Mouse (Mus musculus) G1E (cell line): ENCODE measurements around the gene Tiam2. TPM values are rescaled to one million over a fixed set of nuclear protein-coding genes. Genes with fewer than 3 reads are reported as not detected.

Experiments used
- ATAC-seq: 2 replicates; pipeline ENCODE4 v1.8.0; 2016; ENCODE audit warnings: mild to moderate bottlenecking; ENCODE audit not compliant: insufficient number of reproducible peaks, poor library complexity, low FRiP score, severe bottlenecking; ENCODE audit errors: extremely low read depth
- DNase-seq: peaks from one replicate; pipeline ENCODE4 v3.0.0; 2012; ENCODE audit warnings: low spot score
- H3K27me3 ChIP-seq: 2 replicates; pipeline ENCODE4 v1.6.1; 2012; ENCODE audit warnings: mild to moderate bottlenecking, low read length, inconsistent platforms; ENCODE audit not compliant: insufficient read depth
- H3K36me3 ChIP-seq: replicated peaks from 2 replicates; pipeline ENCODE3; 2012; ENCODE audit warnings: mild to moderate bottlenecking, inconsistent platforms
- H3K4me1 ChIP-seq: 2 replicates; pipeline ENCODE4 v1.6.1; 2012; ENCODE audit warnings: low read depth, low read length, inconsistent platforms, mixed read lengths; ENCODE audit not compliant: insufficient read depth
- H3K4me3 ChIP-seq: 2 replicates; pipeline ENCODE4 v1.5.1; 2012; ENCODE audit warnings: low read depth, mild to moderate bottlenecking, inconsistent platforms, low read length, moderate library complexity, mixed read lengths
- H3K9me3 ChIP-seq: replicated peaks from 2 replicates; pipeline ENCODE4 v1.6.1; 2012; ENCODE audit warnings: inconsistent platforms
- CTCF ChIP-seq: IDR thresholded peaks from 2 replicates; pipeline ENCODE4 v1.5.1; 2012; ENCODE audit warnings: low read depth, low read length, inconsistent platforms, mixed read lengths
- GATA1 ChIP-seq: IDR thresholded peaks from 2 replicates; pipeline ENCODE4 v1.6.1; 2012; ENCODE audit warnings: borderline replicate concordance, low read length, inconsistent platforms, mixed read lengths
- GATA2 ChIP-seq: IDR thresholded peaks from 2 replicates; pipeline ENCODE4 v1.6.1; 2012; ENCODE audit warnings: low read depth, low read length, inconsistent platforms, borderline replicate concordance
- POLR2AphosphoS5 ChIP-seq: IDR thresholded peaks from 2 replicates; pipeline ENCODE4 v1.6.1; 2012; ENCODE audit warnings: low read depth, low read length, inconsistent platforms; ENCODE audit not compliant: insufficient replicate concordance
- TAL1 ChIP-seq: conservative IDR thresholded peaks from 2 replicates; pipeline ENCODE4 v1.6.1; 2012; ENCODE audit warnings: low read depth, low read length, inconsistent platforms, mixed read lengths
- polyA plus RNA-seq: library from polyadenylated mRNA; stranded (reverse); fragments of >175 nt; gene quantifications from 2 replicates; pipeline ENCODE4 v1.2.3, GENCODE M21; 2012
- total RNA-seq, 2 experiments: library from RNA; stranded (forward) in 1 of 2; stranded (reverse) in 1 of 2; fragments of 200-1000 nt in 1 of 2; fragments of >200 nt in 1 of 2; fragmentation: Nextera tagmentation in 1 of 2; gene quantifications; 2 replicates each; pipeline ENCODE4 v1.2.3; 2014 to 2017

Gene Tiam2
- total and polyA plus RNA-seq, 3 experiments: 0.49 TPM; not detected in 2

GRCm38 (mm10) chr17:3433521-3434271, 107.3 kb downstream of the Tiam2 start:
- no peaks in the 10 kb centered on the region for H3K9me3 ChIP-seq
- H3K4me1 ChIP-seq: no peaks in the 10 kb centered on the region
- ATAC-seq: no peak
- TF ChIP-seq POLR2AphosphoS5 (no peak), CTCF (no peak), GATA2 (no peak), TAL1 (no peak), GATA1 (no peak)
- peaks cover 15% of the 10 kb centered on the region for H3K27me3 ChIP-seq
- H3K36me3 ChIP-seq: no peaks in the 10 kb centered on the region
- no peak overlapping the region for H3K4me3 ChIP-seq
- DNase-seq: no peak

DNA sequence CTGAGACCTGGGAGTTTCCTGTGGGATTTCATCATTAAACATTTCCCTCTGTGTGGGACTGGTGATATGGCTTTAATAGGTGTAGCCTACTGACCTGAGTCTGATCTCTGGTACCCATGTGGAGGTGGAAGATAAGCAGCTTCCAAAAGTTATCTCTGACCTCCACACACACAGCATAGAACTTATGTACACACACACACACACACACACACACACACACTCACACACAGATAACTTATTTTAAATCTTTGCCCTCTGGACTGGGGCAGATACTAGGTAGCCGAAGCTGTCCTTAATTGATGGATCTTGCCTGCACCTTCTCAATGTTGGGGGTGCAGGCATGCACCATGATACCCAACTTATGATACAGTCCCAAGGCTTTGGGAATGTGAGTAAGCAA, 108.9 kb downstream of the Tiam2 start:
- H3K4me1 ChIP-seq: no peaks in the 10 kb centered on the region; the same call in 1 of the 2 replicates
- H3K27me3 ChIP-seq: peaks cover 15% of the 10 kb centered on the region
- no peak overlapping the region for H3K4me3 ChIP-seq
- DNase-seq (no peak), ATAC-seq (no peak)
- TF ChIP-seq POLR2AphosphoS5: no peak
- H3K36me3 ChIP-seq: no peaks in the 10 kb centered on the region
- H3K9me3 ChIP-seq: no peaks in the 10 kb centered on the region

- Histone ChIP-seq H3K9me3 (no peaks in the 10 kb centered on the region), H3K4me3 (no peak overlapping the region), H3K27me3 (peaks cover 15% of the 10 kb centered on the region), H3K4me1 (no peaks in the 10 kb centered on the region; the same call in 1 of the 2 replicates), H3K36me3 (no peaks in the 10 kb centered on the region)
- TF ChIP-seq GATA1: no peak
- no peak for TF ChIP-seq TAL1
- TF ChIP-seq CTCF: no peak
- no peak for TF ChIP-seq GATA2
- no peak for TF ChIP-seq POLR2AphosphoS5
- no peak for DNase-seq
- no peak for ATAC-seq
Observed at GRCm38 (mm10) chr17:3436841-3437515, 110.6 kb downstream of the Tiam2 start.

DNA sequence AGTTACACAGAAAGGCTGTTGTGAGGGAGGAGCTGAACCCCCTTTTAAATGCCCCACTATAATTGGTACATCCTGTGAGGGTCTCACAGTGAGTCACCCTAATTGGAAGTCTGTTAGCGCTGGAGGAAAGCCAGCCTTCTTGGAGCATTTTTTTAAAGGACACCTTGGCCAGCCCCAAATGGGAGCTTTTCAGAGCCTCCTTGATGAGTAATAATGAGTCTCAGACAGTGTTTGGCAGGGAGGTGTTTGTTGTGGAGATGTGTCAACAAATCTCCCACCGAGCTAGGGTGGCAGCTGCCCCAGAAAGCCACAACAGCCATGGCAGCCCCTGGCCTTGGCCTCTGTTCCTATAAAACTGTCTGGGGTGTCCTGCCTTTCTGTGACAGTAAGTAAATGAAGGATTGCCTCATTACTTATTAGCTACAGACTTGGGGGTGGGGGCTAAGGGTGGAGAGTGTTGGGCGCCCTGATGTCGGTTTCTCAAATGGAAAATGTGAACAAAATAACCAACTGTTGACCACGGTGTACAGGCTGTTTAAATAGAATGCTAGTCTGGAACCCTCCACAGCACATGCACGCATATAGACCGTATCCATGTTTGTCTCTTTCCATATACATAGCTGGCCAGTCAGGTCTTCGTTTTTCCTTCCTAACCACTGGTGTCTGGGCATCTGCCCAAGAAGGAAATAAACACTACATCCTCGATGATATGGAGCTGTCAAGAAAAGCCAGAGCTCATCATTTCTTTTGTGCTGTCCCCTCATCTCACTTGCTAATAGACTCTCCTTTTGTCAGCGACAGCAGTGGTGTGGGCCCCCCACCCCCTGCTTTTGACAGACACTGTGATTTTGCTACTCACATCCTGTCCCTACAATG, 116.4 kb downstream of the Tiam2 start:
- H3K36me3 ChIP-seq: no peaks in the 10 kb centered on the region
- H3K27me3 ChIP-seq: peaks cover 6% of the 10 kb centered on the region
- ATAC-seq: no peak
- no peak overlapping the region for H3K4me3 ChIP-seq
- no peaks in the 10 kb centered on the region for H3K9me3 ChIP-seq
- no peaks in the 10 kb centered on the region; the same call in 1 of the 2 replicates for H3K4me1 ChIP-seq
- no peak for TF ChIP-seq GATA1
- no peak for TF ChIP-seq POLR2AphosphoS5
- no peak for TF ChIP-seq CTCF
- TF ChIP-seq TAL1: no peak
- no peak for TF ChIP-seq GATA2
- DNase-seq: no peak

DNA sequence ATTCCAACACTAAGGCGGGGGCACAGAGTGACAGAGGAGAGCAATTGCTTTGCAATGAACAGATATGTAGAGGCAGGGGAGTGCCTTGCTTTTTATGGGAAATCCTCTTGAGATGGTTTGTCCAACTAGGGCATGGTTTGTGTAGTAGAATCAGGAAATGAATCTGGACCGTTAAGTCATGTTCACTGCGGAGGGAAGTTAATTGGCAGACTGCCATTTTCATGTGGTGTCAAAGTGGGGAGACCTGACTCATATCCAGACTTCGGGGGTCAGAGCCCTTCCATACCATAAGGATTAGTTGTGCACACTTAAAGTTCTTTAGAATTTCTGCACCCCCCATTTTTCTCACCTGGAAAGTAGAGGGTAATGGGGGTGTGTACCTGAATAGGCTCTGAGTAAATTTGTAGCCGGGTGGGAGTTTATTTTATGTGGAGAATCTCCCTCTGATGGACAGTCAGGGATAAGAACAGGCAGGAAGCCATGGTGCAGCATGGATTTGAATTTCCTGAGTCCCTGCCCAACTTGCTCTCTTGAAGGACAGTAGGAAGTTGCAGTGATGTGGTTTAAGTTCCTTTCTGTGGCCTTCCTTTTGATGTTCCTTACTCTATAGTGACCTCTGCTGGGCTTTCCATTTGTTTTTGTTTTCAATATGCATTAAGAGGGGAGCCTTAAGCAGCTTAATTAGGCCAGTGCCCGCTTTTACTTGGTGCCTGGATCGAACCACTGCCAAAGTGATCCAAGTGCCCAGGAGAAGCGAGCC, 120.0 kb downstream of the Tiam2 start:
- no peak overlapping the region for H3K4me3 ChIP-seq
- no peak for ATAC-seq

More for the DNA sequence above, 120.0 kb downstream of the Tiam2 start:
- H3K36me3 ChIP-seq: no peaks in the 10 kb centered on the region
- H3K4me1 ChIP-seq: no peaks in the 10 kb centered on the region
- no peaks in the 10 kb centered on the region for H3K9me3 ChIP-seq
- TF ChIP-seq GATA2 (no peak), TAL1 (no peak), GATA1 (no peak), POLR2AphosphoS5 (no peak)
- H3K27me3 ChIP-seq: no peaks in the 10 kb centered on the region
- no peak for DNase-seq
